Mouse (Mus musculus): ENCODE results near the gene Lrig3.

The Lrig3 gene

DNA sequence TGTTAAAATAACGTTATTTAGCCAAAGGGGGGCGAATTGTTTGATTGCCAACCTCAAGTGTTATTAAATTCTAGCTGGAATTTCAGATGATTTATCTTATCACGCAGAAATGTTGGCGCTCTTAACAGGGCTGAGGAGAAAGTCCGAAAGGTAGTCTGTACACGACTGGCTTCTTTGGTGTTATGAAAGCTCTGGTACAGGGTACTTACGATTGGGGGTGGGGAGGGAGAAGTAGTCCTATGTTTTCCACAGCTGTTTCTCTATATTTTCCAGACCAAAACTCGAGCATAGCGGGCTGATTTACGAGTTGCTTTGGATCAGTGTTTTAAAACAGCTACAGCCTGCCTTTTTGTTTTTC lies 3.1 kb downstream of the Lrig3 start:
- TF ChIP-seq POU5F1 (IDR thresholded peaks at IDR 0.05; ENCODE audit: borderline replicate concordance, low read length) (no peak), CTCF (conservative IDR thresholded peaks at IDR 0.05; ENCODE audit: low read length) (no peak), NANOG (IDR thresholded peaks at IDR 0.05; ENCODE audit: borderline replicate concordance, low read length) (no peak)
- Histone ChIP-seq H3K36me3 (ENCODE audit: insufficient read depth, low read length) (peaks cover 18% of the 10 kb centered on the region), H3K27me3 (ENCODE audit: insufficient read depth, low read length) (no peaks in the 10 kb centered on the region), H3K4me3 (replicated peaks; ENCODE audit: low read length) (peak overlapping the region; percentile 23; the same call in 1 of the 2 replicates), H3K9me3 (ENCODE audit: low read length) (no peaks in the 10 kb centered on the region), H3K4me1 (replicated peaks; ENCODE audit: low read depth, low read length) (peaks cover 52% of the 10 kb centered on the region)

DNA sequence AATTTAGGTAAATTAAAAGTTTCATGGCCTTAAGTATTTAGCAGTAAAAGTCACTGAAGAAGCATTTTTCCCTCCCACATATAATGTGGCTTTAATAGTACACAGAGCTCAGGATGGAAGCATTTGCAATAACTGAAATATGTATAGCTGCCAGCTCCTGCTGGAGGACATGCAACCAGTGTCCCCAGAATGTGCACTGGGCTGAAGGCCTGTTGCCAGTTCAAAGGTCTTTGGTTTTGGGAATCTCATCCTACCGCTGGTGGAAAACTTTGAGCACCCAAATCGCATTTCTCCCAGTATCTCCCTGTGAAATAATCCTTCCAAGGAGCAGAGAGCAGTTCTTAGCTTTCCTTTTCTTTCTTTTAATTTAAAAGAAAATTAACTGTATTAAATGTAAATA lies 4.1 kb downstream of the Lrig3 start:
- H3K4me1 ChIP-seq (replicated peaks; ENCODE audit: low read depth, low read length) = peaks cover 52% of the 10 kb centered on the region
- H3K36me3 ChIP-seq (ENCODE audit: insufficient read depth, low read length) = peaks cover 22% of the 10 kb centered on the region
- no peaks in the 10 kb centered on the region for H3K9me3 ChIP-seq (ENCODE audit: low read length)
- no peak overlapping the region for H3K4me3 ChIP-seq (replicated peaks; ENCODE audit: low read length)
- no peaks in the 10 kb centered on the region for H3K27me3 ChIP-seq (ENCODE audit: insufficient read depth, low read length)
- TF ChIP-seq CTCF (conservative IDR thresholded peaks at IDR 0.05; ENCODE audit: low read length) (no peak), NANOG (IDR thresholded peaks at IDR 0.05; ENCODE audit: borderline replicate concordance, low read length) (no peak)

DNA sequence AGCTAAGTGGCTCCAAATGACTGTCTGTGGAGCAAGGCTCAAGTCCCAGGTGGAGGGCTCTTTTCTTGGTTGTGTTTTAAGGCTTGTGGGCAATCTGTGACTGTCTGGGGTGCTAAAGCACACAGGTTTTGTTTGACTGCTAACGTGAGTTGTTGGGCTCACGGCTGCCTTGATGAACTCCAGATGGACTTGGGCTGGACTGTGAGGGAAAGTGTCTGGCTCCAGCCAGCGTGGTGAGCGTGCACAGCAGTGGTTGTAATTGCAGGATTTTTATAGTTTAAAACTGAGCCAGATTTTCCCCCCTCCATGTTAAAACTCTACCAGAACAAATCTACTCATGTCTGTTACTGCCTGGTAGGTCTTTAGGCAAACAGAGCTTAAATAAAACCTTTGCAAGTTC lies 4.5 kb downstream of the Lrig3 start:
- TF ChIP-seq NANOG (IDR thresholded peaks at IDR 0.05; ENCODE audit: borderline replicate concordance, low read length) (no peak), POU5F1 (IDR thresholded peaks at IDR 0.05; ENCODE audit: borderline replicate concordance, low read length) (no peak), CTCF (conservative IDR thresholded peaks at IDR 0.05; ENCODE audit: low read length) (no peak)
- Histone ChIP-seq H3K36me3 (ENCODE audit: insufficient read depth, low read length) (peaks cover 27% of the 10 kb centered on the region), H3K27me3 (ENCODE audit: insufficient read depth, low read length) (no peaks in the 10 kb centered on the region), H3K4me3 (replicated peaks; ENCODE audit: low read length) (no peak overlapping the region), H3K9me3 (ENCODE audit: low read length) (no peaks in the 10 kb centered on the region), H3K4me1 (replicated peaks; ENCODE audit: low read depth, low read length) (peaks cover 50% of the 10 kb centered on the region)

DNA sequence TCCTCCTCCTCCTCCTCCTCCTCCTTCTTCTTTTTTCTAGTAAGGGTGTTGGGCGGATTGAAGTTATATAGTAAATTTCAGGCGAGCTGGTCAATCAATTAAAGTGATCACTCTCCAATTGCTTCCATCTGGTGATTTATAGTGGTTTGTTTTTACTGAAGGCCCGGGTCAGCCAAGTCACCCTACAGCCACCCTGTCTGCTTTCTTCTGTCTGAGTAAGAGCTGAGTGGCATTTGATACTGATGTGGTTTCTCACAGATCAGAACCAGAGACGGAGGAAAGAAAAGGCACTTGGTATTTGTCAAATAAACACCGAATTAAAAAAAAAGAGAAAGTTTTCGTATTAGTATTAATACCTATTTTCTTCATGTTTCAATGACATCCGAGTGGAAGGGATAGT lies 7.8 kb downstream of the Lrig3 start:
- H3K27me3 ChIP-seq (ENCODE audit: insufficient read depth, low read length) = no peaks in the 10 kb centered on the region
- H3K4me3 ChIP-seq (replicated peaks; ENCODE audit: low read length) = no peak overlapping the region
- peaks cover 56% of the 10 kb centered on the region for H3K36me3 ChIP-seq (ENCODE audit: insufficient read depth, low read length)
- peaks cover 27% of the 10 kb centered on the region for H3K4me1 ChIP-seq (replicated peaks; ENCODE audit: low read depth, low read length)
- TF ChIP-seq NANOG (IDR thresholded peaks at IDR 0.05; ENCODE audit: borderline replicate concordance, low read length) = no peak
- no peak for TF ChIP-seq POU5F1 (IDR thresholded peaks at IDR 0.05; ENCODE audit: borderline replicate concordance, low read length)
- TF ChIP-seq CTCF (conservative IDR thresholded peaks at IDR 0.05; ENCODE audit: low read length) = no peak
- peaks cover 15% of the 10 kb centered on the region for H3K9me3 ChIP-seq (ENCODE audit: low read length)

DNA sequence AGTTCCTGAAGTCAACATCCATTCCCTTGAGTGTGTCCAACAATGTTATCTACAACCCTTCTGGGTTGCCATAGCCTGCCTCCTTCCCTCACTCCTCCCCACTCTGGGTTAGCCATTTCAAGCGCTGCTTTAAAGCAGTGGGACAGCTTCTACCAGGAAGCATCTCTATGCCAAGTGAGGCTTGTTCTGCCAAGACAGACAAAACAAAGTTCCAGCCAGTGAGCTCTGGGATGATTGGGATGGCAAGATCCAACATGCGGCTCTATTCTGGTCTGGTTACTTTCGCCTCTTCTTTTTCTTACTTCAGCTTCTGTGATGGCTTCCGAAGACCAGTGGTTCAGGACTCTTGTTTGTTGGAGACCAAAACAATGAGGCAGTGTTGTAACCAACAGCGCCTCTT lies 16.0 kb downstream of the Lrig3 start:
- Histone ChIP-seq H3K36me3 (ENCODE audit: insufficient read depth, low read length) (peaks cover 61% of the 10 kb centered on the region), H3K27me3 (ENCODE audit: insufficient read depth, low read length) (no peaks in the 10 kb centered on the region), H3K9me3 (ENCODE audit: low read length) (peaks cover 2% of the 10 kb centered on the region; the same call in 1 of the 2 replicates), H3K4me3 (replicated peaks; ENCODE audit: low read length) (no peak overlapping the region), H3K4me1 (replicated peaks; ENCODE audit: low read depth, low read length) (peaks cover 29% of the 10 kb centered on the region)
- no peak for TF ChIP-seq NANOG (IDR thresholded peaks at IDR 0.05; ENCODE audit: borderline replicate concordance, low read length)
- TF ChIP-seq CTCF (conservative IDR thresholded peaks at IDR 0.05; ENCODE audit: low read length) = no peak
- no peak for TF ChIP-seq POU5F1 (IDR thresholded peaks at IDR 0.05; ENCODE audit: borderline replicate concordance, low read length)

DNA sequence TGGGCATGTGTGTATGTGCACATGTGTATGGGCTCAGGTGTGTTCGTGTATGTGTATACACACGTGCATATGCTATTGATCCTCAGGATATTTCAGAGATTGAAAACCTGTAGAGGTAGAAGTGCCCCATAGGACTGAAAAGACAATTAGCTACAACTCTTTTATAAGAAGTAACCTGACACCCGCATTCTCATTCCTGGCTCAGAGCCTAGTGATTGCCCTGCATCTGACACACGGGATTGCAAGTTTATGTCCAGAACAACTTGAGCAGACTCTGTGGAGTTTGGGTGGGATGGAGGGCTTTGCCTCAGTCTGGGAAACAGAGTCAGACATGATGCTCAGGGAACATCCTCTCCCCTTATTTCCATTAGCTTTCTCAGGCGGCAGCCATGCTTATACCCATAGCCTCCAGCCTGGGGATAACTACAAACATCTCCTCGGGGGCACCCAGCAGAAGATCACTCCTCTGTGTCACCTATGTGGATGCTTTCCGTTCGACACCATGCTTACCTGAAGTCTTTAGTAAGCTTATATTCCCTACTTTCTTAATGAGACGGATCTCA lies 18.6 kb downstream of the Lrig3 start:
- Histone ChIP-seq H3K9me3 (ENCODE audit: low read length) (no peaks in the 10 kb centered on the region), H3K36me3 (ENCODE audit: insufficient read depth, low read length) (peaks cover 66% of the 10 kb centered on the region), H3K4me3 (replicated peaks; ENCODE audit: low read length) (no peak overlapping the region), H3K27me3 (ENCODE audit: insufficient read depth, low read length) (no peaks in the 10 kb centered on the region), H3K4me1 (replicated peaks; ENCODE audit: low read depth, low read length) (peaks cover 46% of the 10 kb centered on the region)
- TF ChIP-seq CTCF (conservative IDR thresholded peaks at IDR 0.05; ENCODE audit: low read length) = no peak
- TF ChIP-seq POU5F1 (IDR thresholded peaks at IDR 0.05; ENCODE audit: borderline replicate concordance, low read length) = no peak
- TF ChIP-seq NANOG (IDR thresholded peaks at IDR 0.05; ENCODE audit: borderline replicate concordance, low read length) = no peak

DNA sequence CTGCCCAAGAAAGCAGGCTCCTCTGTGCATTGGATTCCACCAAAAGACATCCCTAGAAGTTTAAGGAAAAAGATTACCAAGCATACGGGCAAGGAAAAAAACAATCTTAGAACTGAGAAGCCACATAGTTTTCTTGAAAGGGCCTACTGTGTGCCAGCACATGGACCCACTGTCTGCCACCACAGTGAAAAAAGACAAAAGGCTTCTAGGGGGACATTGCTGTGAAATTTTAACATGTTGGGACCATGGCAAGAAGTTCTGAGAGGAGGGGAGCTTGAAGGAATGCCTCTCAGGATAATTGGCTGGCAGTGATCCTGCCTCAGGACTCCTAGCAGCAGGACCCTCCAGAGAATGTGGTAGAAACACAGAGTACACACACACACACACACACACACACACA lies 19.8 kb downstream of the Lrig3 start:
- Histone ChIP-seq H3K27me3 (ENCODE audit: insufficient read depth, low read length) (no peaks in the 10 kb centered on the region), H3K9me3 (ENCODE audit: low read length) (no peaks in the 10 kb centered on the region)
- no peak for TF ChIP-seq CTCF (conservative IDR thresholded peaks at IDR 0.05; ENCODE audit: low read length)
- no peak for TF ChIP-seq NANOG (IDR thresholded peaks at IDR 0.05; ENCODE audit: borderline replicate concordance, low read length)
- no peak for TF ChIP-seq POU5F1 (IDR thresholded peaks at IDR 0.05; ENCODE audit: borderline replicate concordance, low read length)

DNA sequence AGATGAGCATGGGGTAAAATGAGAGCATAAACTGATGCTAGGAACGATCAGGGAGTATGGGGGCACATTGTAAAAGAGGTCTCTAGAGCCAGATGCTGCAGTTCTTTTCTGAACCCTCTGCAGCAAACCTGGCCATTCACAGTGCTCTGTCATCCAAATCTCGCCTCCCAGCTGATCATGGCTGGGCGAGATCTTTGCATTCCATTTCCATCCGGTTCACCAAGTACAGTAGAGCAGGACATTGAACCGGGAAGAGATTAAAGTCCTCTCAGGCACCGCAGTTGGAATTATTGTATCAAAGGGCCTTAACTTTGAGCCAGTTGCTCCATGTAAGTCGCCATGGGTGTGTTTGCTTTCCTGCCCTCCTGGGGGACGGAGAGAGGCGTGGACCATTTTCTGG lies 20.5 kb downstream of the Lrig3 start:
- peaks cover 46% of the 10 kb centered on the region for H3K4me1 ChIP-seq (replicated peaks; ENCODE audit: low read depth, low read length)
- TF ChIP-seq CTCF (conservative IDR thresholded peaks at IDR 0.05; ENCODE audit: low read length) = no peak
- TF ChIP-seq NANOG (IDR thresholded peaks at IDR 0.05; ENCODE audit: borderline replicate concordance, low read length) = no peak
- no peak for TF ChIP-seq POU5F1 (IDR thresholded peaks at IDR 0.05; ENCODE audit: borderline replicate concordance, low read length)
- no peaks in the 10 kb centered on the region for H3K27me3 ChIP-seq (ENCODE audit: insufficient read depth, low read length)
- H3K9me3 ChIP-seq (ENCODE audit: low read length) = no peaks in the 10 kb centered on the region
- H3K36me3 ChIP-seq (ENCODE audit: insufficient read depth, low read length) = peaks cover 58% of the 10 kb centered on the region
- 0 out of 2 replicates have a peak overlapping the region, but pooled peaks have one; percentile 20 for H3K4me3 ChIP-seq (replicated peaks; ENCODE audit: low read length)

More for the DNA sequence above, 19.8 kb downstream of the Lrig3 start:
- H3K4me1 ChIP-seq (replicated peaks; ENCODE audit: low read depth, low read length) = peaks cover 46% of the 10 kb centered on the region
- H3K36me3 ChIP-seq (ENCODE audit: insufficient read depth, low read length) = peaks cover 64% of the 10 kb centered on the region
- no peak overlapping the region for H3K4me3 ChIP-seq (replicated peaks; ENCODE audit: low read length)

DNA sequence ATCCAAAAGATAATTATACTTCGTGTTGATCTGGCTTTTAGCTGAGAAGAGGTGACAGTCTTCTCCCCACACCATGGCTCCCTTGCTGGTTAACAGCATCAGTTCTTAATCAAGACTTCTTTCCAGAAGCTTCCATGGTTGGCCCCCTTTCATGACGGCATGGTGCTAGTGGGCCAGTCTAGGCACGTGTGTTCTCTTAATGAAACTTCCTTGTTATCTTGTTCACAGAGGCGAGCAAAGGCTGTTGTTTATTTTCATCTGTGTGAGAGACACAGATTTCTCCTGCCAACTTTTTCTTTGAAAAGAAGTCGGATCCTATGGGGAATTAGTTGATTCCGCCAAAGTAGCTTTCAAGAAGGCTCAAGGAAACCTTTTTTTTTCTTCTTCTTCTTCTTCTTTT lies 21.3 kb downstream of the Lrig3 start:
- Histone ChIP-seq H3K9me3 (ENCODE audit: low read length) (no peaks in the 10 kb centered on the region), H3K36me3 (ENCODE audit: insufficient read depth, low read length) (peaks cover 56% of the 10 kb centered on the region), H3K4me1 (replicated peaks; ENCODE audit: low read depth, low read length) (peaks cover 46% of the 10 kb centered on the region), H3K27me3 (ENCODE audit: insufficient read depth, low read length) (no peaks in the 10 kb centered on the region), H3K4me3 (replicated peaks; ENCODE audit: low read length) (no peak overlapping the region)
- TF ChIP-seq NANOG (IDR thresholded peaks at IDR 0.05; ENCODE audit: borderline replicate concordance, low read length) (no peak), POU5F1 (IDR thresholded peaks at IDR 0.05; ENCODE audit: borderline replicate concordance, low read length) (no peak), CTCF (conservative IDR thresholded peaks at IDR 0.05; ENCODE audit: low read length) (no peak)

Data from E14TG2a.4 (cell line).